Mouse (Mus musculus) C2C12 (cell line): ENCODE measurements around the gene Cel.

Experiments
- CEBPB ChIP-seq: IDR thresholded peaks from one replicate; pipeline ENCODE4 v1.6.1; 2011; ENCODE audit warnings: low read depth, mild to moderate bottlenecking, control low read depth, moderate library complexity
- CTCF ChIP-seq: IDR thresholded peaks from one replicate; pipeline ENCODE4 v1.5.1; 2011; ENCODE audit not compliant: control insufficient read depth, insufficient read depth, insufficient read length
- FOSL1 ChIP-seq: IDR thresholded peaks from one replicate; pipeline ENCODE4 v1.8.0; 2011; ENCODE audit warnings: mild to moderate bottlenecking, low read length; ENCODE audit not compliant: poor library complexity, insufficient read depth, severe bottlenecking
- MAX ChIP-seq: IDR thresholded peaks from one replicate; pipeline ENCODE4 v1.6.1; 2011; ENCODE audit warnings: mild to moderate bottlenecking, control low read depth
- MYOD1 ChIP-seq: IDR thresholded peaks from one replicate; pipeline ENCODE4 v1.6.1; 2011; ENCODE audit warnings: low read depth; ENCODE audit not compliant: control insufficient read depth, insufficient read length
- MYOG ChIP-seq: IDR thresholded peaks from one replicate; pipeline ENCODE4 v1.6.1; 2011; ENCODE audit not compliant: control insufficient read depth, insufficient read length; ENCODE audit errors: extremely low read depth
- USF1 ChIP-seq: IDR thresholded peaks from one replicate; pipeline ENCODE4 v1.6.1; 2011; ENCODE audit warnings: low read depth, mild to moderate bottlenecking, control low read depth, moderate library complexity

- TF ChIP-seq CTCF: no peak
- no peak for TF ChIP-seq MYOG
- no peak for TF ChIP-seq MYOD1
- TF ChIP-seq FOSL1: no peak
- no peak for TF ChIP-seq CEBPB
- no peak for TF ChIP-seq MAX
- no peak for TF ChIP-seq USF1
Observed at GRCm38 (mm10) chr2:28524406-28524805, 38.8 kb downstream of the Cel start.
